Mouse (Mus musculus) C2C12 (cell line): ENCODE results near the gene Prss12.

Source experiments
- CTCF ChIP-seq: IDR thresholded peaks from one replicate; pipeline ENCODE4 v1.5.1; 2011; ENCODE audit not compliant: control insufficient read depth, insufficient read depth, insufficient read length
- MYOD1 ChIP-seq: IDR thresholded peaks from one replicate; pipeline ENCODE4 v1.6.1; 2011; ENCODE audit warnings: low read depth; ENCODE audit not compliant: control insufficient read depth, insufficient read length
- MYOG ChIP-seq: IDR thresholded peaks from one replicate; pipeline ENCODE4 v1.6.1; 2011; ENCODE audit not compliant: control insufficient read depth, insufficient read length; ENCODE audit errors: extremely low read depth
- USF1 ChIP-seq: IDR thresholded peaks from one replicate; pipeline ENCODE4 v1.6.1; 2011; ENCODE audit warnings: low read depth, mild to moderate bottlenecking, control low read depth, moderate library complexity

DNA sequence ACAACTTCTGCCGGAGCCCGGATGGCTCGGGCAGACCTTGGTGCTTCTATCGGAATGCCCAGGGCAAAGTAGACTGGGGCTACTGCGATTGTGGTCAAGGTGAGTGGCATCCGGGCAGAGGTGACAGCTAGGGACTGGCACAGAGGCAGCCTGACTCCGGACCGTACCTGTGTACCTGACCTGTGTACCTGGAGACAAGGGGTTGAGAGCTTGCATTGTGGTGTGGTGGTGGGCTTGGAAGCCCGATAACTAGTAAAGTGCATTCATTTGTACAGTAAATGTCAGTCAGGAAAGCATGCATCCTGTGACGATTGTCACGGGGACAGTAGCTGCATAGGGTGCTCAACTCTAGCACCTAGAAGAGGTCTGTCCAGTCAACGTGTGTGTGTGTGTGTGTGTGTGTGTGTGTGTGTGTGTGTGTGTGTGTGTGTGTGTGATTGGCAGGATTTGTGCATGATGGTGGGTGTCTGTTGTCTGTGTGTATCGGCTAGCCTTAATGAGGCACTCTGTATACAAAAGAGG lies 886 bp downstream of the Prss12 start:
- no peak for TF ChIP-seq CTCF
- no peak for TF ChIP-seq MYOD1
- no peak for TF ChIP-seq USF1
- TF ChIP-seq MYOG = no peak
